Mouse (Mus musculus): ENCODE results near the gene Cuta. TPM values are rescaled to one million over a fixed set of nuclear protein-coding genes. Genes with fewer than 3 reads are reported as not detected.
"Not testable (repeated sequence)": the region's sequence is repeated elsewhere in the genome, so short reads cannot be mapped to it uniquely, and the experiment has no call there.

The Cuta gene
- polyA plus RNA-seq (2015; fragmentation: Nextera tagmentation; extraction: Ambion mirVana) = 152 and 169 TPM in 2 replicates

- Histone ChIP-seq H3K9me3 (no peaks in the 10 kb centered on the region), H3K9ac (peak within 1 kb of the TSS; percentile 93), H3K27ac (replicated peaks) (peak within 1 kb of the TSS; percentile 98), H3K4me1 (peaks cover 46% of the 10 kb centered on the region), H3K4me2 (peak within 1 kb of the TSS; percentile 99), H3K36me3 (peaks cover 33% of the 10 kb centered on the region), H3K27me3 (replicated peaks) (no peaks in the 10 kb centered on the region), H3K4me3 (peak within 1 kb of the TSS; percentile 73)
- peak; percentile 90 for ATAC-seq (ENCODE audit: extremely low read depth, insufficient number of reproducible peaks, low FRiP score, low TSS enrichment)
- WGBS = under 1% methylated on average over 70 of the region's 70 CpGs
Observed at GRCm38 (mm10) chr17:26939178-26939972, at the start of gene Cuta. Gene Cuta, minus strand, starts transcription at chr17:26939569.

GRCm38 (mm10) chr17:26985503-26986179 is 46.3 kb upstream of the Cuta start:
- H3K4me3 ChIP-seq = no peak overlapping the region
- H3K4me1 ChIP-seq = peaks cover 17% of the 10 kb centered on the region
- no peaks in the 10 kb centered on the region for H3K27me3 ChIP-seq (replicated peaks)
- H3K9me3 ChIP-seq = no peaks in the 10 kb centered on the region
- no peak for ATAC-seq (ENCODE audit: extremely low read depth, insufficient number of reproducible peaks, low FRiP score, low TSS enrichment)
- no peak overlapping the region for H3K4me2 ChIP-seq
- H3K36me3 ChIP-seq = no peaks in the 10 kb centered on the region
- no peak overlapping the region for H3K9ac ChIP-seq
- H3K27ac ChIP-seq (replicated peaks) = no peak overlapping the region
- WGBS = 81% methylated on average over 10 of the region's 10 CpGs

- Histone ChIP-seq H3K36me3 (peaks cover 14% of the 10 kb centered on the region), H3K27me3 (replicated peaks) (no peaks in the 10 kb centered on the region), H3K27ac (replicated peaks) (no peak overlapping the region), H3K4me3 (no peak overlapping the region), H3K9me3 (no peaks in the 10 kb centered on the region), H3K4me1 (peaks cover 12% of the 10 kb centered on the region), H3K4me2 (no peak overlapping the region), H3K9ac (no peak overlapping the region)
- 85% methylated on average over 4 of the region's 4 CpGs for WGBS
- no peak for ATAC-seq (ENCODE audit: extremely low read depth, insufficient number of reproducible peaks, low FRiP score, low TSS enrichment)
Observed at GRCm38 (mm10) chr17:26983382-26983781, 44.0 kb upstream of the Cuta start.

GRCm38 (mm10) chr17:26981050-26981449 is 41.7 kb upstream of the Cuta start:
- 59% methylated on average over 2 of the region's 2 CpGs for WGBS
- H3K27ac ChIP-seq (replicated peaks) = peak overlapping the region; percentile 39; the same call in 1 of the 2 replicates
- ATAC-seq (ENCODE audit: extremely low read depth, insufficient number of reproducible peaks, low FRiP score, low TSS enrichment) = no peak

GRCm38 (mm10) chr17:26979426-26979825 is 40.1 kb upstream of the Cuta start:
- H3K27me3 ChIP-seq (replicated peaks) = no peaks in the 10 kb centered on the region
- WGBS = 68% methylated on average over 2 of the region's 2 CpGs
- no peaks in the 10 kb centered on the region for H3K9me3 ChIP-seq
- peaks cover 53% of the 10 kb centered on the region for H3K36me3 ChIP-seq
- H3K4me1 ChIP-seq = peaks cover 32% of the 10 kb centered on the region
- H3K4me2 ChIP-seq = no peak overlapping the region
- H3K9ac ChIP-seq = no peak overlapping the region
- H3K27ac ChIP-seq (replicated peaks) = no peak overlapping the region
- no peak overlapping the region for H3K4me3 ChIP-seq
- ATAC-seq (ENCODE audit: extremely low read depth, insufficient number of reproducible peaks, low FRiP score, low TSS enrichment) = no peak

More at GRCm38 (mm10) chr17:26981050-26981449, 41.7 kb upstream of the Cuta start:
- no peak overlapping the region for H3K4me2 ChIP-seq
- no peaks in the 10 kb centered on the region for H3K9me3 ChIP-seq
- H3K36me3 ChIP-seq = peaks cover 37% of the 10 kb centered on the region
- H3K27me3 ChIP-seq (replicated peaks) = no peaks in the 10 kb centered on the region
- H3K4me1 ChIP-seq = peaks cover 20% of the 10 kb centered on the region
- no peak overlapping the region for H3K4me3 ChIP-seq
- no peak overlapping the region for H3K9ac ChIP-seq

- H3K4me1 ChIP-seq = peaks cover 43% of the 10 kb centered on the region
- not testable (repeated sequence) for H3K27me3 ChIP-seq (replicated peaks); H3K9me3 ChIP-seq; H3K27ac ChIP-seq (replicated peaks); H3K4me2 ChIP-seq; H3K4me3 ChIP-seq; H3K9ac ChIP-seq; ATAC-seq (ENCODE audit: extremely low read depth, insufficient number of reproducible peaks, low FRiP score, low TSS enrichment)
- H3K36me3 ChIP-seq = peaks cover 55% of the 10 kb centered on the region
- 83% methylated on average over 6 of the region's 6 CpGs for WGBS
Observed at GRCm38 (mm10) chr17:26977354-26977753, 38.0 kb upstream of the Cuta start.

GRCm38 (mm10) chr17:26975415-26975814 is 36.0 kb upstream of the Cuta start:
- H3K36me3 ChIP-seq = peaks cover 62% of the 10 kb centered on the region

GRCm38 (mm10) chr17:26974547-26974946 is 35.2 kb upstream of the Cuta start:
- peak overlapping the region; percentile 89 for H3K9ac ChIP-seq
- no peak for ATAC-seq (ENCODE audit: extremely low read depth, insufficient number of reproducible peaks, low FRiP score, low TSS enrichment)
- 84% methylated on average over 15 of the region's 15 CpGs for WGBS
- peak overlapping the region; percentile 98 for H3K4me2 ChIP-seq
- no peak overlapping the region for H3K27ac ChIP-seq (replicated peaks)
- H3K4me1 ChIP-seq = peaks cover 44% of the 10 kb centered on the region
- no peaks in the 10 kb centered on the region for H3K9me3 ChIP-seq
- peak overlapping the region; percentile 87; the same call in 1 of the 2 replicates for H3K4me3 ChIP-seq
- peaks cover 60% of the 10 kb centered on the region for H3K36me3 ChIP-seq
- H3K27me3 ChIP-seq (replicated peaks) = no peaks in the 10 kb centered on the region

More at GRCm38 (mm10) chr17:26975415-26975814, 36.0 kb upstream of the Cuta start:
- H3K4me1 ChIP-seq = peaks cover 44% of the 10 kb centered on the region
- no peaks in the 10 kb centered on the region for H3K9me3 ChIP-seq
- no peak overlapping the region for H3K4me2 ChIP-seq
- no peak overlapping the region for H3K27ac ChIP-seq (replicated peaks)
- no peak overlapping the region for H3K9ac ChIP-seq
- H3K27me3 ChIP-seq (replicated peaks) = no peaks in the 10 kb centered on the region
- no peak overlapping the region for H3K4me3 ChIP-seq
- no peak for ATAC-seq (ENCODE audit: extremely low read depth, insufficient number of reproducible peaks, low FRiP score, low TSS enrichment)

GRCm38 (mm10) chr17:26972703-26973574 is 33.6 kb upstream of the Cuta start, which contains the start of gene Zbtb9:
Gene Zbtb9, plus strand, starts transcription at chr17:26973167.
- WGBS = under 1% methylated on average over 75 of the region's 75 CpGs
- H3K9me3 ChIP-seq = no peaks in the 10 kb centered on the region

GRCm38 (mm10) chr17:26972107-26972506 is 32.7 kb upstream of the Cuta start:
- Histone ChIP-seq H3K4me2 (peak overlapping the region; percentile 98), H3K27me3 (replicated peaks) (no peaks in the 10 kb centered on the region), H3K9ac (peak overlapping the region; percentile 90), H3K27ac (replicated peaks) (peak overlapping the region; percentile 83), H3K4me3 (peak overlapping the region; percentile 87), H3K36me3 (peaks cover 51% of the 10 kb centered on the region), H3K4me1 (peaks cover 44% of the 10 kb centered on the region), H3K9me3 (no peaks in the 10 kb centered on the region)
- WGBS = 3% methylated on average over 3 of the region's 3 CpGs
- ATAC-seq (ENCODE audit: extremely low read depth, insufficient number of reproducible peaks, low FRiP score, low TSS enrichment) = no peak

More at GRCm38 (mm10) chr17:26972703-26973574, 33.6 kb upstream of the Cuta start, which contains the start of gene Zbtb9:
- Histone ChIP-seq H3K4me3 (peak within 1 kb of the TSS; percentile 87), H3K27me3 (replicated peaks) (no peaks in the 10 kb centered on the region), H3K27ac (replicated peaks) (peak within 1 kb of the TSS; percentile 83), H3K9ac (peak within 1 kb of the TSS; percentile 90), H3K4me1 (peaks cover 44% of the 10 kb centered on the region), H3K36me3 (peaks cover 51% of the 10 kb centered on the region), H3K4me2 (peak within 1 kb of the TSS; percentile 98)
- peak; percentile 95 for ATAC-seq (ENCODE audit: extremely low read depth, insufficient number of reproducible peaks, low FRiP score, low TSS enrichment)

All from heart, embryonic 13.5 days (tissue).